Mouse (Mus musculus): ENCODE measurements around the gene Lonrf2.

The Lonrf2 gene

DNA sequence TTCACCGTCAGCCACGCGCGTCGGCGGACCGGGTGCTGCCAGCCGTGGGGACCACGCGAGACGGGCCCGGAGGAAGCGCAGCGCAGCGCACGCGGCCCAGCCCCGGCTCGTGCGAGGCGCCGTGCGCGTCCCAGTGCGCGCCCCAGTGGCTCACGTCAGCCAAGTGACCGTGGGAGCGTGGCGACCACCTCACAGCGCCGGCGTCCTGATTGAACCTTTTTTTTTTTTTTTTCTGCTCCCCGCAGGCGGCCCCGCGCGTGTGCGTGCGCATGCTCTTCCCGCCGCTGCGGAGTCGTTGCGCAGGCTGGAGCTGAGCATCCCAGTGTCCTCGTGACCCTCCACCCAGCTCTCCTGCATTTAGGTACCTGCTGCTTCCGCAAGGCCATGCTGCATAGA is at the start of gene Lonrf2:
Gene Lonrf2 (minus strand): TSS at position 235 of the 396 bp plus-strand sequence.
- DNase-seq (ENCODE audit: low read depth in 2 of 2, low spot score in 2 of 2), result no peak

DNA sequence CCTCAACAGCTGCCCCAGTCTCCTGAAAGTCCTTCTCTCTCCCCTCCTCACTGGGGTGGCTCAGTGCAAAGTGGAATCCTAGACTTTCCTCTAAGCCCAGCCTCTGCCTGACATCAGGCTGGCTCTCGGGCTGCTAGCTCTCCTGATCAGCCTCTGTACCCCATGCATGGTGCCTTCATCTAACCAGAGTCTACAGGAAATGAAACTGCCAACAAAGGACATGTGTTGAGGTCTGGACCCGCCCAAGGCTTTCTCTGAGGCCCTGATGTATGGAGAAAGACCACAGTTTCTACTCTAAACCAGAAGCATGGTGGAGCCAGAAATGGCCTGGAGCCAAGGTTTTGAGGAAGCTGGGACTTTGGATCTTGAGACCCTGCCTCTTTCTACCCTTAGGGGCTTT is 49.4 kb upstream of the Lonrf2 start:
- peak; percentile 23 to 53 for DNase-seq (ENCODE audit: low read depth in 2 of 2, low spot score in 2 of 2)

DNA sequence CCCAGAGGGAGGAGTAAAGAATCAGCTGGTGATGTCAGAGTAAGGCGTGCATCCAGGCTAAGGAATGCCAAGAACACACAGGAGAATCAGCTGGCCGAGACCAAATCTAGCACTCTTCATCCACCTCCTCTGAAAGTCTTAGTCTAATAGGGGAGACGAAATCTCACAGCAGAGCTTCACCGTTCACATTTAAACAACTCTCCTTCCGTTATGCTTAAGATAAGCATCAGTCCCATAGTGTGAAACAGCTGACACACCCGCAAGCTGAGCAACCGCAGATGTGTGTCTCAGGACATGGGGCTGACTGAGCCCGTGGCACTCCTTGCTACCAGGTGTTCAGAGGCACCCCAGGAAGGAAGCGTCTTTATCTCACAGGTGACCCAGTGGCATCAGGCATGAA is 47.3 kb upstream of the Lonrf2 start:
- DNase-seq (ENCODE audit: low read depth in 2 of 2, low spot score in 2 of 2), result peak in 1 of 2 experiments; percentile 18

DNA sequence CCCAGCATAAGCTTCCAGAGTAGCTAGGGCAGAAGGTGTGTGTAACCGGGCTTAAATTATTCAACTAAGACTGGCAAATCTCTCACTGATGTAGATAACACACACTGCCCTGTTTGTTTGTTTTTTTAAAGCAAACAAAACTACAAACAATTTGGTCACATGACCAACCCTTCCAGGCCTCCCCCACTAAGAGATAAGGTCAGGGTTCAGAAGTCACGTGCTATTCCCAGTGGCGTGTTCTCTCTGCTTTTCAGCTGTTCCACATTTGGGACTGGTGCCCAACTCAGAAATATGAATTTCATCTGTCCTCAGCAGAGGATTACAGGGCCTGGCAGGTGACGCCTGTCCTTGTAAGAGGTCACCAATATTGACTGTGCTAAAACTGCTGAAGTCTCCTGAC is 46.2 kb upstream of the Lonrf2 start:
- DNase-seq (ENCODE audit: low read depth in 2 of 2, low spot score in 2 of 2), result no peak

DNA sequence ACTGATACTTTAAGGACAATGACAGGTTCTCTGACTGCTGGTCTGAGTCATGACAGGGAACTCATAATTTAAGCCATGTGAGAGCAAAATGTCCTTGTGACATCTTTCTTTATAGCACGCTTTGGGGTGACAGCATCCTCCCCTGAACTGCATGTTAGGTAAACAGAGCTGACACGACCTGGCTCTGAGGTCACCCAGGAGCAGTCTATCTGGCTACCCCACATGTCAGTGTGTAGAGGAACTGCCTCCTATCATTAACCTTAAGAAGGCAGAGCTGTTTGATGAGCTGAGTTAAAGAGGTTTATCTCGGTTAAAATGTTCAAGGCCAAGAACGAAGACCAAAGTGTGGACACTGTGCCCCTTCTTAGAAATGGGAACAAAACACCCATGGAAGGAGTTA is 44.9 kb upstream of the Lonrf2 start:
- DNase-seq (ENCODE audit: low read depth in 2 of 2, low spot score in 2 of 2), result no peak

DNA sequence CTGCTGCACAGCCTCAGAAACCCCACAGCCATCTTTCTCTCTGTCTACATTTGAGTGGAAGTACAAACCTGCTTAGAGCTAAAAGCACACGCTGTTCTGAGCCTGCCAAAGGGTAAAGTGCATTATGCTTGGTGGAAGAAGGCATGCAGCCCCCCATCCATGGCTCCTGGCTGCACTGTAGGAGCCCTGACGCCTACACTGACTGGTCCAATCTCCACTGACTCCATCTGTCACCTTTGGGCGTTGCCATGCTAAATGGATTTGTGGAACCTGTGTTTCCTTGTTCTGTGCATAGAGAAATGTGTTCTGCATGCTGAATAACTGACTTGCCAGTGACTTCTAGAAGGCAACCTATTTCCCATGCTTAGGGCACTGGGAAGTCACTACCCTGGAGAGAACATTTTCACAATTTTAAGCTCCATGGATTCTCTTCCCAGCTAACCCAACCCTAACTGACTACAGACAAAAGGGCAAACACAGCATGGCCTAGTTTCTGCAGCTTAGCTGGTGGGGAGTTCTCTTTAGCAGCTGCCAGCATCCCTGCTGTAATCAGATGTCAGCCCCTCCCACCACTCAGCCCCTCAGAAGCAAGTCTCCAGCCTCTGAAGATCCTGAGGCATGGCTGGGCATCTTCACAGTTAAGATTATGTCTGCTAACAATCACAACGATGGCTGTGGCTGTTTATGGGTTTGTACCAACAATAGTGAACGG is 40.3 kb upstream of the Lonrf2 start:
- DNase-seq (ENCODE audit: low read depth in 2 of 2, low spot score in 2 of 2), result no peak

DNA sequence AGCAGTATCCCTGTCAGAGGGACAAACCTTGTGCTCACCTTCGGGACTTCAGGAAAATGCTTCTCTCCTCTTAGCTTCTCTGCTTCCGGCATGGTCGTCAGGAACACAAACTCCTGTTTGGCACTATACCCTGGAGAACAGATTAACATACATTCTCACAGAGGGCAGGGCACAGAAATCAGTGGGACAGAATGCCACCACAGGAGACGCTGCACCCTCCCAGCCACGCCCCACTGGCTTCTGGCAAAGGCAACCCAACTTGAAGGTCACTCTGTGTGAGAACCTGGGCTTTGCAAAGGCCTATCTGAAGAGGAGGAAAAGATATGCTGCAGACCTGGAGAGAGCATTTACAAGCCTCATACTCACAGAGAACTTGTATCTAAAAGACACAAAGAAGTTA is 37.4 kb upstream of the Lonrf2 start:
- DNase-seq (ENCODE audit: low read depth in 2 of 2, low spot score in 2 of 2), result no peak

DNA sequence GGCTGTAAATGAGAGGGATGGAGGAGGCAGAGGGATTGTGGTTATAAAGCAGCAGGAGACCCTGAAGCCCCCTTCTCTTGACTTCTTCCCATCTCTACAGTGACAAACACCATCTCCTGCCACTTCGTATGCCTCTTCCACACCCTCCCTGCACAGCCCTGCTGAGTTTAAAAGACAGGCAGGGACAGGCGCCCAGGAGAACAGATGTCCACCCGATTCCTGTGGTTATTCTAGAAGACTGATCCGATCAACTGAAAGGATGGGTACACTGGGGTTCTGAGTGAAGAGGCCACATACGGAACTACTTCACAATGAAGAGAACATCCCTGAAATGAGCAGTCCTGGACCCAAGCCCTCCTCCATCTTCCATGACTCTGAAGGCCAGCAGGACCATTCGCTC is 35.3 kb upstream of the Lonrf2 start:
- DNase-seq (ENCODE audit: low read depth in 2 of 2, low spot score in 2 of 2), result no peak

DNA sequence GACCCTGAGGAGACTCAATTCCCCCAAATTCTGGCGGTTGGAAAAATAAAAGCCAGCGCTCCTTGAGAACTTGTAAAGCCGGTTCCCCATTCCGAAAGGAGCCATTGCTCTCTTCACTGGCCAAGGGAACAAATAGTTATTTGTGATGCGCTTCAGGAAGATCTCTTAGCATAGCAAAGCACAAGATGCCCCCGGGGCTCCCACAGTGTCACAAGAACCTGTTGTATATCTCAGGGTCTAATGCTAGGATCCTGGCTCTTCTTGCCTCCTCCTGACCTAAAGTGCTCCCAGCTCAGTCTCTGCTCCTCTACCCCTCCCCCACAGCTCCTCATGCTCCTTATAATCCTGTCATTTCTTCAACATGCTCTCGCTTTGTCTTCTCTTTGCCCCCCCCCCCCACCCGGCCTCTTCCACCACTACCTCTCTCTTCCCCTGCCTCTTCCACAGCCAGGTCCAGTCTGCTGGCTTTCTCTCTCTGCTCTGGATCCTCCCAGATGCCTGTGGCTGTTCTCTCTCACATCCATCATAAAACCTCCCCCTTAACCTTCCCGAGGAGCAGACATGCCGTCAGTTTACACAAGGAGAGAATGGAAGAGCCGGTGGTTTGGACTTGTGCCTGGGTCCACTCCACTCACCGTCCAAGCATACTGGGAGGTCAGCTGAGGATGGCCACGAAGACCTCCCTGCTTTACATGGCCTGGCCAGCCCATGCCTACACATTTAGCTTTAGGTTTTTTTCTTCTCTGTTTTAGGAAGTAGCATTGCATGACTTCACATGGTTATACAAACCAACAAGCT is 33.1 kb upstream of the Lonrf2 start:
- no peak for DNase-seq (ENCODE audit: low read depth in 2 of 2, low spot score in 2 of 2)

DNA sequence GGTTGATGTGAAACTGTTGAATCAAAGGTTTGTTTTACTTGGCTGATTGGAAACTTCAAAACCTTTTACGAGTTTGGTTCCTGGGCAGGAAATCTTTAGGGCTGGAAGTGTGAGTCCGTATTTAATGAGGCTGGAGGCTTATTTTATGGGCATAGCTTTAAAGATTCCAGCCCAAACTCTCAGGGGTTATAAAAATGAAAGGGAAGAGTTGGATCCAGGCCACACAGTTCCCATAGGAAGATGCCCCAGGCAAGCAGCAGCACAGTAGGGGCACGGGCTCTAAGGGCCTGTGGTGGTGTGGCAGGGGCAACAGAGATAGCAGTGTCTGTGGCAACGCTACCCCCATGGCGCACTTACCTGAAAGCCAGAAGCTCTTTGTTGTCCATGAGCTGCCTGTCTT is 29.7 kb upstream of the Lonrf2 start:
- no peak for DNase-seq (ENCODE audit: low read depth in 2 of 2, low spot score in 2 of 2)

DNA sequence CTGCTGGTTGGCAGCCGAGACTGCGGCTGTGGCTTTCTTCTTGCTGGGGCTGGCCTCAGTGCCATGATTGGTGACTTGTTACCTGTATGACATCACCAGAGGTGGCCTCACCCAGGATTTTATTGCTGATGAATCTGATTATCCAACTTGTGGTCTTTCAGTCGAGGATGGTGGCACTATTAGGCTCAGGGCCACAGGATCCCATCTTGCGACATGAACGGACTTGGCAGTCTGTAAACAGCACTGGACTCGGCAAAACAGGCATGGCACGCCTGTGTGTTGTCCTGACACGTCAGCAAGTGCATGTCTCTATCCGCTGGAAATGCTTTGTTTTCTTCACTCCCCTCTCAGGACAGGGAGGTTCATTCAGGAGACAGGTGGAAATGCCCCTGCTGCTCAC is 27.8 kb upstream of the Lonrf2 start:
- no peak for DNase-seq (ENCODE audit: low read depth in 2 of 2, low spot score in 2 of 2)

DNA sequence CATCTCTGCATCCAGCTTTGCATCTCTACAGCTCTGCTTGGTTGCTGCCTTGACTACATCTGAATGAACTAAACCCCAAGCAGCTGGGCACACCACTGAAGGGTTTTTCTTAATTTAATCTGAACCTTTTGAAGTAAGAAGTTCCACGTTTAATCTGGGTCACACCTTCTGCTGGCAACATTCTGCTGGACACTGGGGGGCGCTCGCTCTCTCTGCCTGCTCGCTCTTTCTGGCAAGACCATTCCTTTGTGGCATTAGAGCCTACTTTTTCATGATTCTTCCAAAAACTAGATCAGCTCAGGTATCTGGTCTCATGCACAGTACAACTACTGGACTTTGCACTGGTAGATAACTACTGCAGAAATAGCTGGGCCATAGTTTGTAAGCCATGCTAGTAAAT is 25.7 kb upstream of the Lonrf2 start:
- peak; percentile 13 to 38 for DNase-seq (ENCODE audit: low read depth in 2 of 2, low spot score in 2 of 2)

DNA sequence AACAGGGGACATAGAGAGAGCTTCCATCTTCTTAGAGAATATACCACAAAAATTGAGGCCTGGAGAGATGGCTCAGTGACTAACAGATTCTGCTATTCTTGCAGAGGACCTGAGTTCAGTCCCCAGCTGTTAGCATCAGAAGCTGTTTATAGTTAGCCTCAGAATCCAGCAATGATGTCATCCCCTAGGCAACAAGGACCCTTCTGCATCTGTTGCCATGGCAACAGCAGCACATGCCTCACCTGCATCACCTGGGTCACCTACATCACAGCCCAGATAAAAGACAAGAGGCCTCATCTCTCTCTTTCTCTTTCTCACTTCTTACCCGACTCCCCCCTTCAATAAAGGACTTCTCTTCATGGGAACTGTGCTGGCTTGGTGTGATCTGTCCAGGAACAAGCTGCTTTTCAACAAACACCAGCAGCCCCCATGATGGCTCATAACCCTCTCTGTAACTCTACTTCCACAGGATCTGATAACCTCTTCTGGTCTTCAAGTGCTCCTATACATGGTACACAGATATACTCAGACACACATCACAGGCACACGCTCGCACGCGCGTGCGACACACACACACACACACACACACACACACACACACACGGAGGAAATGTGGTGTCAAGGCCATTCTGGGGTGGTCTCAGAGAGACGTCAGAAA is 24.5 kb upstream of the Lonrf2 start:
- DNase-seq (ENCODE audit: low read depth in 2 of 2, low spot score in 2 of 2), result no peak

DNA sequence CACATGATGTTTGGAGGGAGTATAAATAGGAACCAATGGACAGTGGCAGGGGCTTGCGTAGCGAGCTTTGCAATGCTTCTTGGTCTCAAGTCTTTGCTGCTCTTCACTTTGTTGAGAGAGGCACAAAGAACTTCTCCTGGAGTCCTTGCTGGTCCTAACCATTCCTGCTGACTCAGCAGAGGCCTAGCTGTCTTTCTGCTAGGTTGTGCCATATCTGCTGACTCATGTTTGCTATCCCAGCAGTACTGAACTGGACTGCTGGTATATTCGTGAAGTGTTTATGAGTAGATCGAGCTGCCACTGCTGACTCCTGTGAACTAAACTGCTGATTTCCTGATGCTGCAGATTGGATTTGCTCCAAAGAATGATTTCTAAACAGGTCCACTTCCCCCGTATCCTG is 23.7 kb upstream of the Lonrf2 start:
- no peak for DNase-seq (ENCODE audit: low read depth in 2 of 2, low spot score in 2 of 2)

DNA sequence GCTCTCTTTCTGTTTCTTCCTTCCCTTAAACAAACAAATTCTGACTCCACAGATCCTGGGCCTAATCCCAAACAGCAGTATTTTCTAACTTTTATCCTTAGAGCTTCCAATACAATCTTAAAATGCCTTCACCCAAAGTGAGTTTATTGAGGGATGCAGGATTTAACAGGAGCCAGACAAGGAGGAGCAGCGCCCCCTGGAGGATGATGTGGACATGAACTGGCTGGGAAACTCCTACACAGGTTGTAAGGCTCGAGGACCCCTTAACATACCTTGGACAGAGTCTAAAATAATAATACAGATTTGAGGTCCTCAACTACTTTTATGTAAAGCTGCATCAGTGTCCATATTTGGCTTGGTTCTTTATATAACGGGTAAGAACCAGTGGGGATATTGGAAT is 19.7 kb upstream of the Lonrf2 start:
- peak; percentile 11 to 44 for DNase-seq (ENCODE audit: low read depth in 2 of 2, low spot score in 2 of 2)

DNA sequence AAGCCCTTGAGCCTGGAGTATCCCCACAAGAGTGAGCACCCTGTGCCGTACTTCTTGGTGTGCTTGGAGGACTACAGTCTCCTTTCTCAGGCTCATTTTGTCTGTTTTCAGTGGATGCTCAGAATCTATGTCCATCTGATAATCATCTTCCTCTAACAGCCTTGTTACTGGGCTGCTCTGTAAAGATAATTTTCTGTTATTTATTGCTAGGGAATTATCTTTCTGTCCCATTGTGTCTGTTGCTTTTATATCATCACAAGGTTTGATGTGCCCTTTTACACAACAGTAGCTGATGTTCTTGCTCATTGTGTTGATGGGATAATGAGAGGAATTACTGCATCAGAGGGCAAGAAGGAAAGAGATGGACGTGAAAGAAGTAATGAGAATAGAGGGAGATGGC is 15.7 kb upstream of the Lonrf2 start:
- no peak for DNase-seq (ENCODE audit: low read depth in 2 of 2, low spot score in 2 of 2)

DNA sequence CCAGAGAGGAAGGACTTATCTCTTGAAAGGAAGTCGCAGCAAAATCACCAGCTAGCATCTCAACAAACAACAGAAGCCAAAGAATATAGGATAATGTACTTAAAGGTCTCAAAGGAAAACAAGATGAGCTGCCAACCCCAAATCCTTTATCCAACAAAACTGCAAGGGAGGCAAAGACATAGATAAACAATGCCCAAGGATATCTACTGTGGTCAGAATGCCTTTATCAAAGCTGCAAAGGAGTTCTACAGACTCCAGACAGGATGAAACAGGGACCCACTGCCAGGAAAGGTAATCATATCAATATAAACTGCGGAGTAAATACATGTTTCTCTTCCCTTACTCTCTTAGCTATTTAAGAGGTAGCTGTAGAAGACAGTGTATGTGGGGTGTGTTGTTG is 14.1 kb upstream of the Lonrf2 start:
- no peak for DNase-seq (ENCODE audit: low read depth in 2 of 2, low spot score in 2 of 2)

DNA sequence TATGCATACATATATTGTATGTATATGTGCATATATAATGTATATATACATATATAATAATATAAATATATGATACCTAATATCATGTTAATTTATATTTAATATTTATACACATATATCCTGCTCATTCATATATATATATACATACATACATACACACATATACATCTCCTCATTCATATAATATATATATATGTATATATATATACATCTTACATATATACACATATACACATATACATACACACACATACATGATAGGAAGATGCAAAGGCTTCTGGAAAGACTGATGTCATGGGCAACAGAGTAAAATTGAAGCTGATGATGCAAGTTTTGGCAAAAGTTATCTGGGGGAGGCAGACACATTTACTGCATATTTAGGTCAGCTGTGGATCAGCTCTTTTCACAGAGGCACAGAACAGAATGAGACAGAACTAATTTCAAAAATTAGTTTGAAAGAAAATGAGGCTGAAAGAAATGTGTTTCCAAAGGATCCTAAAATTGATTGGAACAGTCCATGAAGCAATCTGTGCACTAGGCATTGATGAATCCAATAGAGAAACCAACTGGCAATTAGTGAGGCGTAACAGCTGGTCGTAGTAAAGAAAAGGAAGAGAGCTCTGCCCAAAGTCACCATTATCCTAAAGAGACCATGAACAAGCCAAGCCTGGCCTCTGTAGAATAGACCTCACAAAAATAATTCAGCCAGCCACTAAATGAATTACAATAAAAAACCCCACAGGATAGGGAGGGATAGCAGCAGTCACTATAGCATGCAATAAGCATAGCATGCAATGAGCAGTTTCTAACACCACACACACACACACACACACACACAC is 12.2 kb upstream of the Lonrf2 start:
- DNase-seq (ENCODE audit: low read depth in 2 of 2, low spot score in 2 of 2), result no peak

DNA sequence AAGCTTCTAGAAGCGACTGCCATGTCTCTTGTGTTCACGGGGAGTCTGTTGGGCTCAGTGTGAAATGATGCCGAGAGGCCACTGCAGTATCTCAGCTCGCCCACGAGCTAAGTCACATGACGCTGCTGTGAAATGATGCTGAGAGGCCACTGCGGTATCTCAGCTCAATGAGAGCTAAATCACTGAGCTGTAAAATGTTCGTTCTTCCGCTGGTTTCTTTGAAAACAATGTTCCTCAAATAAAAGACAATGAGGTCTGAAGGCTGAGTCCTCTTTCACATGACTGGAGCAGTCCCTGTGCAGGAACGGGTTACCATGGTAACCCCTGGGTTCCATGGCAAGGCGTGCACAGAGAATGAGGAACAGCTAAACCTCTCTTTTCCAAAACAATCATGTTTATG is 11.5 kb upstream of the Lonrf2 start:
- DNase-seq (ENCODE audit: low read depth in 2 of 2, low spot score in 2 of 2), result no peak

DNA sequence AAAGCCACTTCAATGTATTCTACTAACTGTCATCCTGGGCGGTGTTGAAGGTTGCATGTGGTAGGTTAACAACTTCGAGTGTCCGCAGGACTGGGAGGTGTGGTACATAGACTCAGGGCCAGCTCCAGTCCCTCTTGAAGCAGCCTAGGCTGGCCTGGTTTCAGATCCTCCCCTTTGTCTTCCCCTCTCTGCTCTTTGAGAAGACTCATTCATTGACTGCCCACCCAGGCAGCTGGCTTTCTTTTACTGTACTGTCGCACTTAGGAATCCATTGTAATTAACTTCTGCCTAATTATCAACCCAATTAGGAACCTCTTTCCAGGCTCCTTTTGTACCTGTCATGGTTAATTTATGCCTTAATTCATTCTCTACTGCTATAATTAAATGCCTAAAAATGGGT is 6.8 kb upstream of the Lonrf2 start:
- no peak for DNase-seq (ENCODE audit: low read depth in 2 of 2, low spot score in 2 of 2)

DNA sequence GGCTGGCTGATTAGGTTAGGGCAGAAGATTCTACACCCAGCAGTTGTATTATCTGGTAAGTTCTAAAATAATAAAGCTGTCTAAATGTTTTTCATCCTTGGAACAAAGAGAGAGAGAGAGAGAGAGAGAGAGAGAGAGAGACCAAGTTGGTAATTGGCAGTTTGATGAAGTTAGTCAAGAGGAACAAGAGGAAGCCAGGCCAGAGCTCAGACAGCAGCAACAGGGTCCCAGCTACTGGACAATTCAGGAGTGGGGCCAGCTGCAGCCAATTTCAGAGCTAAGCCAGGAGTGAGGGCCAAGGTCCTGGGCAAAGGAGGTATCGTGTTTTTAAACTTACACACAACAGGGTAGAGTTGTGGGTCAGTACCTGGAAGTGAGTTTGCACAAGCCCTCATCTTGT is 6.3 kb upstream of the Lonrf2 start:
- DNase-seq (ENCODE audit: low read depth in 2 of 2, low spot score in 2 of 2), result no peak
